Mouse (Mus musculus): ENCODE measurements at regions not wholly inside any gene's neighbourhood (a gene's known extent, or its start where the extent isn't known, plus 50 kb on each side); places are given as distances from the start of the nearest gene placed in this dataset.

GRCm38 (mm10) chr13:111940796-111941513, 132.2 kb upstream of the Map3k1 start:
- no peak for DNase-seq (ENCODE audit: low spot score)

GRCm38 (mm10) chr13:111941946-111942345, 133.2 kb upstream of the Map3k1 start:
- no peak for DNase-seq (ENCODE audit: low spot score)

GRCm38 (mm10) chr13:111943392-111944088, 134.7 kb upstream of the Map3k1 start:
- no peak for DNase-seq (ENCODE audit: low spot score)

- no peak for DNase-seq (ENCODE audit: low spot score)
Measured at GRCm38 (mm10) chr13:111944089-111944406, 135.3 kb upstream of the Map3k1 start.

GRCm38 (mm10) chr13:111946271-111946670, 137.5 kb upstream of the Map3k1 start:
- DNase-seq (ENCODE audit: low spot score), result no peak

- DNase-seq (ENCODE audit: low spot score), result no peak
Measured at GRCm38 (mm10) chr13:111946811-111947210, 138.0 kb upstream of the Map3k1 start.

- no peak for DNase-seq (ENCODE audit: low spot score)
Measured at GRCm38 (mm10) chr13:111948395-111948794, 139.6 kb upstream of the Map3k1 start.

GRCm38 (mm10) chr13:111950042-111950441, 141.2 kb upstream of the Map3k1 start:
- no peak for DNase-seq (ENCODE audit: low spot score)

- no peak for DNase-seq (ENCODE audit: low spot score)
Measured at GRCm38 (mm10) chr13:111953860-111954519, 145.2 kb upstream of the Map3k1 start.

- DNase-seq (ENCODE audit: low spot score), result no peak
Measured at GRCm38 (mm10) chr13:111954520-111954884, 145.7 kb upstream of the Map3k1 start.

GRCm38 (mm10) chr13:111957118-111957517, 148.3 kb upstream of the Map3k1 start:
- no peak for DNase-seq (ENCODE audit: low spot score)

GRCm38 (mm10) chr13:111957674-111958273, 149.0 kb upstream of the Map3k1 start:
- no peak for DNase-seq (ENCODE audit: low spot score)

- no peak for DNase-seq (ENCODE audit: low spot score)
Measured at GRCm38 (mm10) chr13:111958421-111958820, 149.6 kb upstream of the Map3k1 start.

GRCm38 (mm10) chr13:111960036-111960435, 151.2 kb upstream of the Map3k1 start:
- DNase-seq (ENCODE audit: low spot score), result no peak

GRCm38 (mm10) chr13:111961423-111961822, 152.6 kb upstream of the Map3k1 start:
- DNase-seq (ENCODE audit: low spot score), result no peak

- DNase-seq (ENCODE audit: low spot score), result no peak
Measured at GRCm38 (mm10) chr13:111962155-111962554, 153.4 kb upstream of the Map3k1 start.

GRCm38 (mm10) chr13:111966113-111966512, 157.3 kb upstream of the Map3k1 start:
- no peak for DNase-seq (ENCODE audit: low spot score)

- DNase-seq (ENCODE audit: low spot score), result no peak
Measured at GRCm38 (mm10) chr13:111966627-111967026, 157.8 kb upstream of the Map3k1 start.

- no peak for DNase-seq (ENCODE audit: low spot score)
Measured at GRCm38 (mm10) chr13:111968197-111968596, 159.4 kb upstream of the Map3k1 start.

- DNase-seq (ENCODE audit: low spot score), result no peak
Measured at GRCm38 (mm10) chr13:111974282-111974681, 165.5 kb upstream of the Map3k1 start.

GRCm38 (mm10) chr13:111975549-111975948, 166.8 kb upstream of the Map3k1 start:
- DNase-seq (ENCODE audit: low spot score), result no peak

GRCm38 (mm10) chr13:111977769-111978674, 169.2 kb upstream of the Map3k1 start:
- no peak for DNase-seq (ENCODE audit: low spot score)
